Mouse (Mus musculus): ENCODE results near the gene Vsig10l. TPM values are rescaled to one million over a fixed set of nuclear protein-coding genes. Genes with fewer than 3 reads are reported as not detected.

Vsig10l gene
- total RNA-seq, 2 experiments from 2014 or later = 1.4 to 3.7 TPM

- no peak for ATAC-seq (replicated peaks; ENCODE audit: low FRiP score, poor library complexity, severe bottlenecking)
Observed at GRCm38 (mm10) chr7:43511707-43512478, 48.9 kb downstream of the Vsig10l start.

GRCm38 (mm10) chr7:43512519-43512918 lies 49.6 kb downstream of the Vsig10l start:
- no peak for ATAC-seq (replicated peaks; ENCODE audit: low FRiP score, poor library complexity, severe bottlenecking)

- ATAC-seq (replicated peaks; ENCODE audit: low FRiP score, poor library complexity, severe bottlenecking) = no peak
Observed at GRCm38 (mm10) chr7:43515076-43515475, 52.1 kb downstream of the Vsig10l start.

- ATAC-seq (replicated peaks; ENCODE audit: low FRiP score, poor library complexity, severe bottlenecking) = no peak
Observed at GRCm38 (mm10) chr7:43518341-43518740, 55.4 kb downstream of the Vsig10l start.

Other genes starting within 250 kb of the Vsig10l start
- gene Zfp715, start 149.9 kb upstream of the Vsig10l start, total RNA-seq (2015; ENCODE audit: low replicate concordance) = 8.2 and 11.7 TPM in 2 replicates
- 2.6 and 3.0 TPM in 2 replicates for gene Zfp715, start 149.9 kb upstream of the Vsig10l start, total RNA-seq (2017; ENCODE audit: low replicate concordance)
- gene Siglecf, start 111.8 kb upstream of the Vsig10l start, total RNA-seq (2015; ENCODE audit: low replicate concordance) = 2.3 and 7.7 TPM in 2 replicates
- 6.0 and 6.6 TPM in 2 replicates for gene Siglecf, start 111.8 kb upstream of the Vsig10l start, total RNA-seq (2017; ENCODE audit: low replicate concordance)
- 7.7 and 37.9 TPM in 2 replicates for gene Siglecg, start 54.9 kb upstream of the Vsig10l start, total RNA-seq (2015; ENCODE audit: low replicate concordance)
- 5.2 and 10.9 TPM in 2 replicates for gene Siglecg, start 54.9 kb upstream of the Vsig10l start, total RNA-seq (2017; ENCODE audit: low replicate concordance)
- 0.63 TPM in 1 of 2 replicates, not detected in the other for gene Lim2, start 35.5 kb upstream of the Vsig10l start, total RNA-seq (2015; ENCODE audit: low replicate concordance)
- not detected in 2 replicates for gene Lim2, start 35.5 kb upstream of the Vsig10l start, total RNA-seq (2017; ENCODE audit: low replicate concordance)
- 157 and 163 TPM in 2 replicates for gene Nkg7, start 26.1 kb upstream of the Vsig10l start, total RNA-seq (2015; ENCODE audit: low replicate concordance)
- gene Nkg7, start 26.1 kb upstream of the Vsig10l start, total RNA-seq (2017; ENCODE audit: low replicate concordance) = 21.2 and 38.3 TPM in 2 replicates
- gene Cldnd2, start 22.4 kb upstream of the Vsig10l start, total RNA-seq (2015; ENCODE audit: low replicate concordance) = not detected in 2 replicates
- gene Cldnd2, start 22.4 kb upstream of the Vsig10l start, total RNA-seq (2017; ENCODE audit: low replicate concordance) = not detected in 2 replicates
- 38.8 and 72.3 TPM in 2 replicates for gene Etfb, start 19.1 kb upstream of the Vsig10l start, total RNA-seq (2015; ENCODE audit: low replicate concordance)
- gene Etfb, start 19.1 kb upstream of the Vsig10l start, total RNA-seq (2017; ENCODE audit: low replicate concordance) = 73.2 and 98.0 TPM in 2 replicates
- not detected in 2 replicates for gene Gm45233, start 19.0 kb upstream of the Vsig10l start, total RNA-seq (2015; ENCODE audit: low replicate concordance)
- gene Gm45233, start 19.0 kb upstream of the Vsig10l start, total RNA-seq (2017; ENCODE audit: low replicate concordance) = not detected in 2 replicates
- not detected in 2 replicates for gene Iglon5, start 26.9 kb downstream of the Vsig10l start, total RNA-seq (2015; ENCODE audit: low replicate concordance)
- not detected in 2 replicates for gene Iglon5, start 26.9 kb downstream of the Vsig10l start, total RNA-seq (2017; ENCODE audit: low replicate concordance)
- not detected in 2 replicates for gene 4931406B18Rik, start 42.8 kb downstream of the Vsig10l start, total RNA-seq (2015; ENCODE audit: low replicate concordance)
- not detected in 2 replicates for gene 4931406B18Rik, start 42.8 kb downstream of the Vsig10l start, total RNA-seq (2017; ENCODE audit: low replicate concordance)
- 20.8 and 23.8 TPM in 2 replicates for gene Cd33, start 81.3 kb downstream of the Vsig10l start, total RNA-seq (2015; ENCODE audit: low replicate concordance)
- 9.1 and 12.0 TPM in 2 replicates for gene Cd33, start 81.3 kb downstream of the Vsig10l start, total RNA-seq (2017; ENCODE audit: low replicate concordance)
- 0.84 TPM in 1 of 2 replicates, not detected in the other for gene Zfp658, start 99.1 kb downstream of the Vsig10l start, total RNA-seq (2015; ENCODE audit: low replicate concordance)
- 0.70 TPM in 1 of 2 replicates, not detected in the other for gene Zfp658, start 99.1 kb downstream of the Vsig10l start, total RNA-seq (2017; ENCODE audit: low replicate concordance)
- gene Zfp719, start 116.5 kb downstream of the Vsig10l start, total RNA-seq (2015; ENCODE audit: low replicate concordance) = 0.19 and 4.6 TPM in 2 replicates
- 1.1 and 2.2 TPM in 2 replicates for gene Zfp719, start 116.5 kb downstream of the Vsig10l start, total RNA-seq (2017; ENCODE audit: low replicate concordance)
- not detected in 2 replicates for gene Zfp819, start 144.0 kb downstream of the Vsig10l start, total RNA-seq (2015; ENCODE audit: low replicate concordance)
- not detected in 2 replicates for gene Zfp819, start 144.0 kb downstream of the Vsig10l start, total RNA-seq (2017; ENCODE audit: low replicate concordance)
- gene Ceacam18, start 171.6 kb downstream of the Vsig10l start, total RNA-seq (2015; ENCODE audit: low replicate concordance) = not detected in 2 replicates
- not detected in 2 replicates for gene Ceacam18, start 171.6 kb downstream of the Vsig10l start, total RNA-seq (2017; ENCODE audit: low replicate concordance)
- gene Siglece, start 197.0 kb downstream of the Vsig10l start, total RNA-seq (2015; ENCODE audit: low replicate concordance) = 4.0 and 8.8 TPM in 2 replicates
- gene Siglece, start 197.0 kb downstream of the Vsig10l start, total RNA-seq (2017; ENCODE audit: low replicate concordance) = 5.5 and 6.4 TPM in 2 replicates
- 1.0 TPM in 1 of 2 replicates, not detected in the other for gene Ctu1, start 208.9 kb downstream of the Vsig10l start, total RNA-seq (2015; ENCODE audit: low replicate concordance)
- gene Ctu1, start 208.9 kb downstream of the Vsig10l start, total RNA-seq (2017; ENCODE audit: low replicate concordance) = 0.42 and 1.6 TPM in 2 replicates
- not detected in 2 replicates for gene Klk14, start 227.3 kb downstream of the Vsig10l start, total RNA-seq (2015; ENCODE audit: low replicate concordance)
- gene Klk14, start 227.3 kb downstream of the Vsig10l start, total RNA-seq (2017; ENCODE audit: low replicate concordance) = not detected in 2 replicates
- not detected in 2 replicates for gene Klk13, start 249.4 kb downstream of the Vsig10l start, total RNA-seq (2015; ENCODE audit: low replicate concordance)
- gene Klk13, start 249.4 kb downstream of the Vsig10l start, total RNA-seq (2017; ENCODE audit: low replicate concordance) = not detected in 2 replicates